Mouse (Mus musculus) cerebellum, adult 2 months (tissue): ENCODE measurements around the gene Os9. TPM values are rescaled to one million over a fixed set of nuclear protein-coding genes. Genes with fewer than 3 reads are reported as not detected.
"Not testable (repeated sequence)": the region's sequence is repeated elsewhere in the genome, so short reads cannot be mapped to it uniquely, and the experiment has no call there.

Experiments
- DNase-seq, 2 experiments: peaks; one replicate each; pipeline ENCODE4 v3.0.0; 2021
- H3K27ac ChIP-seq: fragments of 200-500 bp; 2 replicates; pipeline ENCODE4 v1.5.1; 2012; ENCODE audit warnings: low read length, control low read depth, inconsistent platforms; ENCODE audit not compliant: insufficient read depth
- H3K27me3 ChIP-seq: fragments of 200-500 bp; 2 replicates; pipeline ENCODE4 v1.6.1; 2012; ENCODE audit warnings: inconsistent platforms, mild to moderate bottlenecking, low read length, moderate library complexity; ENCODE audit not compliant: control insufficient read depth, insufficient read depth
- H3K4me1 ChIP-seq: fragments of 200-500 bp; 2 replicates; pipeline ENCODE4 v1.6.1; 2011; ENCODE audit warnings: low read length; ENCODE audit not compliant: control insufficient read depth, insufficient read depth
- H3K4me3 ChIP-seq: fragments of 200-500 bp; replicated peaks from 2 replicates; pipeline ENCODE3; 2011; ENCODE audit warnings: mild to moderate bottlenecking, low read depth, low read length, control low read depth; ENCODE audit not compliant: insufficient read depth
- CTCF ChIP-seq: fragments of 200-500 bp; IDR thresholded peaks from 2 replicates; pipeline ENCODE4 v1.5.1; 2011; ENCODE audit warnings: low read depth, mild to moderate bottlenecking, control low read depth, low read length, moderate library complexity, borderline replicate concordance; ENCODE audit not compliant: insufficient read depth
- POLR2A ChIP-seq: fragments of 200-500 bp; IDR thresholded peaks from 2 replicates; pipeline ENCODE4 v1.6.1; 2011; ENCODE audit warnings: low read length, control low read depth, borderline replicate concordance; ENCODE audit not compliant: insufficient read depth
- WGBS: fragments of 180-500 bp; shearing (Covaris S2); methylation state at CpG from one replicate; pipeline ENCODE4 v1.1.7; 2018; 5-methylcytosine and 5-hydroxymethylcytosine counted together
- polyA plus RNA-seq: library from polyadenylated mRNA; depleted of rRNA; stranded (reverse); fragments of >200 nt; gene quantifications from 2 replicates; pipeline ENCODE4 v1.2.3, GENCODE M21; 2012

Os9 gene
- polyA plus RNA-seq, 1 experiment: 98.9 TPM

GRCm38 (mm10) chr10:127164631-127165353, 43.9 kb upstream of the Os9 start, which contains the start of gene B4galnt1:
Gene B4galnt1 (plus strand): TSS chr10:127165225.
- peak within 1 kb of the TSS; percentile 71 for H3K4me3 ChIP-seq
- 1% methylated on average over 52 of the region's 52 CpGs for WGBS
- H3K4me1 ChIP-seq: peaks cover 9% of the 10 kb centered on the region
- DNase-seq: peak in 1 of 2 experiments; percentile 89
- peak; percentile 78 for TF ChIP-seq CTCF
- TF ChIP-seq POLR2A: peak; percentile 71
- no peaks in the 10 kb centered on the region for H3K27me3 ChIP-seq
- H3K27ac ChIP-seq: peak within 1 kb of the TSS; percentile 90

- Histone ChIP-seq H3K27ac (no peak overlapping the region), H3K27me3 (no peaks in the 10 kb centered on the region), H3K4me3 (no peak overlapping the region), H3K4me1 (peaks cover 9% of the 10 kb centered on the region)
- 93% methylated on average over 4 of the region's 4 CpGs for WGBS
- no peak for DNase-seq
- no peak for TF ChIP-seq POLR2A
- TF ChIP-seq CTCF: no peak
Measured at GRCm38 (mm10) chr10:127164190-127164589, 43.3 kb upstream of the Os9 start.

GRCm38 (mm10) chr10:127162771-127163261, 41.9 kb upstream of the Os9 start:
- H3K27ac ChIP-seq: not testable (repeated sequence)

GRCm38 (mm10) chr10:127160728-127161127, 39.8 kb upstream of the Os9 start:
- DNase-seq: no peak
- Histone ChIP-seq H3K27me3 (no peaks in the 10 kb centered on the region), H3K4me3 (no peak overlapping the region), H3K27ac (no peak overlapping the region), H3K4me1 (no peaks in the 10 kb centered on the region)
- no peak for TF ChIP-seq CTCF
- no peak for TF ChIP-seq POLR2A
- 69% methylated on average over 3 of the region's 3 CpGs for WGBS

More at GRCm38 (mm10) chr10:127162771-127163261, 41.9 kb upstream of the Os9 start:
- WGBS: 77% methylated on average over 7 of the region's 7 CpGs
- not testable (repeated sequence) for H3K27me3 ChIP-seq, DNase-seq, H3K4me1 ChIP-seq, H3K4me3 ChIP-seq

- H3K27me3 ChIP-seq: no peaks in the 10 kb centered on the region
- no peak for TF ChIP-seq POLR2A
- TF ChIP-seq CTCF: no peak
- no peak overlapping the region for H3K4me3 ChIP-seq
- DNase-seq: no peak
- H3K27ac ChIP-seq: no peak overlapping the region
- no peaks in the 10 kb centered on the region for H3K4me1 ChIP-seq
- 81% methylated on average over 9 of the region's 9 CpGs for WGBS
Measured at GRCm38 (mm10) chr10:127160081-127160480, 39.1 kb upstream of the Os9 start.

GRCm38 (mm10) chr10:127158471-127158870, 37.5 kb upstream of the Os9 start:
- TF ChIP-seq CTCF (no peak), POLR2A (no peak)
- Histone ChIP-seq H3K27ac (no peak overlapping the region), H3K4me1 (no peaks in the 10 kb centered on the region), H3K27me3 (no peaks in the 10 kb centered on the region), H3K4me3 (no peak overlapping the region)
- WGBS: 73% methylated on average over 3 of the region's 3 CpGs
- DNase-seq: no peak

- H3K4me1 ChIP-seq: no peaks in the 10 kb centered on the region
- 81% methylated on average over 1 of the region's 1 CpGs for whole genome bisulfite sequencing
- DNase-seq: no peak
- H3K27ac ChIP-seq: no peak overlapping the region
- TF ChIP-seq CTCF: no peak
- no peak for TF ChIP-seq POLR2A
- H3K27me3 ChIP-seq: no peaks in the 10 kb centered on the region
- no peak overlapping the region for H3K4me3 ChIP-seq
Measured at GRCm38 (mm10) chr10:127156511-127156910, 35.6 kb upstream of the Os9 start.

- H3K27me3 ChIP-seq: no peaks in the 10 kb centered on the region
- DNase-seq: no peak
- TF ChIP-seq CTCF (no peak), POLR2A (no peak)
- no peak overlapping the region for H3K4me3 ChIP-seq
- no peaks in the 10 kb centered on the region for H3K4me1 ChIP-seq
- no peak overlapping the region for H3K27ac ChIP-seq
- WGBS: 98% methylated on average over 1 of the region's 1 CpGs
Measured at GRCm38 (mm10) chr10:127156089-127156488, 35.2 kb upstream of the Os9 start.
